Mouse (Mus musculus): ENCODE measurements at regions not wholly inside any gene's neighbourhood (a gene's known extent, or its start where the extent isn't known, plus 50 kb on each side); places are given as distances from the start of the nearest gene placed in this dataset.

GRCm38 (mm10) chr3:9354756-9355155 lies 255.1 kb downstream of the Zfp704 start:
- Histone ChIP-seq H3K9me3 (ENCODE audit: control insufficient read depth) (no peaks in the 10 kb centered on the region), H3K27me3 (replicated peaks; ENCODE audit: control insufficient read depth, insufficient read depth, low read length) (no peaks in the 10 kb centered on the region), H3K4me2 (replicated peaks; ENCODE audit: low read depth) (no peak overlapping the region), H3K27ac (ENCODE audit: low read depth, low read length) (no peak overlapping the region), H3K4me1 (replicated peaks; ENCODE audit: control insufficient read depth, insufficient read depth, low read length) (0 out of 2 replicates have a peak, but pooled peaks cover 4% of the 10 kb centered on the region), H3K9ac (ENCODE audit: low read depth, low read length) (no peak overlapping the region), H3K36me3 (ENCODE audit: control insufficient read depth, insufficient read depth) (no peaks in the 10 kb centered on the region), H3K4me3 (ENCODE audit: low read depth, low read length) (no peak overlapping the region)
- ATAC-seq = no peak
- whole genome bisulfite sequencing = 71% methylated on average over 11 of the region's 11 CpGs
- TF ChIP-seq CTCF (IDR thresholded peaks at IDR 0.05; ENCODE audit: low read depth) = no peak

GRCm38 (mm10) chr3:9352251-9352650 lies 257.6 kb downstream of the Zfp704 start:
- Histone ChIP-seq H3K4me2 (replicated peaks; ENCODE audit: low read depth) (no peak overlapping the region), H3K36me3 (ENCODE audit: control insufficient read depth, insufficient read depth) (no peaks in the 10 kb centered on the region), H3K27me3 (replicated peaks; ENCODE audit: control insufficient read depth, insufficient read depth, low read length) (peaks cover 13% of the 10 kb centered on the region; the same call in 1 of the 2 replicates), H3K4me1 (replicated peaks; ENCODE audit: control insufficient read depth, insufficient read depth, low read length) (peaks cover 8% of the 10 kb centered on the region; the same call in 1 of the 2 replicates), H3K9ac (ENCODE audit: low read depth, low read length) (no peak overlapping the region), H3K4me3 (ENCODE audit: low read depth, low read length) (no peak overlapping the region), H3K9me3 (ENCODE audit: control insufficient read depth) (no peaks in the 10 kb centered on the region), H3K27ac (ENCODE audit: low read depth, low read length) (no peak overlapping the region)
- peak; percentile 91 for ATAC-seq
- 40% methylated on average over 6 of the region's 7 CpGs for WGBS
- no peak for TF ChIP-seq CTCF (IDR thresholded peaks at IDR 0.05; ENCODE audit: low read depth)

GRCm38 (mm10) chr3:9349822-9350221 lies 260.1 kb downstream of the Zfp704 start:
- H3K4me1 ChIP-seq (replicated peaks; ENCODE audit: control insufficient read depth, insufficient read depth, low read length) = peaks cover 8% of the 10 kb centered on the region; the same call in 1 of the 2 replicates
- H3K9ac ChIP-seq (ENCODE audit: low read depth, low read length) = no peak overlapping the region
- no peaks in the 10 kb centered on the region for H3K36me3 ChIP-seq (ENCODE audit: control insufficient read depth, insufficient read depth)
- ATAC-seq = no peak
- no peak for TF ChIP-seq CTCF (IDR thresholded peaks at IDR 0.05; ENCODE audit: low read depth)
- H3K27ac ChIP-seq (ENCODE audit: low read depth, low read length) = no peak overlapping the region
- peaks cover 22% of the 10 kb centered on the region; the same call in 1 of the 2 replicates for H3K27me3 ChIP-seq (replicated peaks; ENCODE audit: control insufficient read depth, insufficient read depth, low read length)
- 91% methylated on average over 4 of the region's 4 CpGs for WGBS
- H3K9me3 ChIP-seq (ENCODE audit: control insufficient read depth) = no peaks in the 10 kb centered on the region
- no peak overlapping the region for H3K4me3 ChIP-seq (ENCODE audit: low read depth, low read length)
- no peak overlapping the region for H3K4me2 ChIP-seq (replicated peaks; ENCODE audit: low read depth)

GRCm38 (mm10) chr3:9347446-9347860 lies 262.4 kb downstream of the Zfp704 start:
- Histone ChIP-seq H3K27ac (ENCODE audit: low read depth, low read length) (no peak overlapping the region), H3K9ac (ENCODE audit: low read depth, low read length) (no peak overlapping the region), H3K27me3 (replicated peaks; ENCODE audit: control insufficient read depth, insufficient read depth, low read length) (peaks cover 22% of the 10 kb centered on the region; the same call in 1 of the 2 replicates), H3K9me3 (ENCODE audit: control insufficient read depth) (no peaks in the 10 kb centered on the region), H3K4me2 (replicated peaks; ENCODE audit: low read depth) (peak overlapping the region; percentile 89), H3K36me3 (ENCODE audit: control insufficient read depth, insufficient read depth) (no peaks in the 10 kb centered on the region), H3K4me3 (ENCODE audit: low read depth, low read length) (peak overlapping the region; percentile 48), H3K4me1 (replicated peaks; ENCODE audit: control insufficient read depth, insufficient read depth, low read length) (peaks cover 8% of the 10 kb centered on the region; the same call in 1 of the 2 replicates)
- peak; percentile 53 for ATAC-seq
- 10% methylated on average over 15 of the region's 15 CpGs for WGBS
- TF ChIP-seq CTCF (IDR thresholded peaks at IDR 0.05; ENCODE audit: low read depth) = no peak

- WGBS = 2% methylated on average over 22 of the region's 27 CpGs
- Histone ChIP-seq H3K4me2 (replicated peaks; ENCODE audit: low read depth) (peak overlapping the region; percentile 89), H3K4me1 (replicated peaks; ENCODE audit: control insufficient read depth, insufficient read depth, low read length) (peaks cover 5% of the 10 kb centered on the region; the same call in 1 of the 2 replicates), H3K27me3 (replicated peaks; ENCODE audit: control insufficient read depth, insufficient read depth, low read length) (peaks cover 22% of the 10 kb centered on the region; the same call in 1 of the 2 replicates), H3K9ac (ENCODE audit: low read depth, low read length) (no peak overlapping the region), H3K27ac (ENCODE audit: low read depth, low read length) (no peak overlapping the region), H3K36me3 (ENCODE audit: control insufficient read depth, insufficient read depth) (no peaks in the 10 kb centered on the region), H3K9me3 (ENCODE audit: control insufficient read depth) (no peaks in the 10 kb centered on the region), H3K4me3 (ENCODE audit: low read depth, low read length) (peak overlapping the region; percentile 48)
- no peak for TF ChIP-seq CTCF (IDR thresholded peaks at IDR 0.05; ENCODE audit: low read depth)
- peak; percentile 41 for ATAC-seq
These were observed 262.9 kb downstream of the Zfp704 start for GRCm38 (mm10) chr3:9346857-9347445.

- 21% methylated on average over 13 of the region's 13 CpGs for WGBS
- Histone ChIP-seq H3K36me3 (ENCODE audit: control insufficient read depth, insufficient read depth) (no peaks in the 10 kb centered on the region), H3K4me3 (ENCODE audit: low read depth, low read length) (peak overlapping the region; percentile 48), H3K9me3 (ENCODE audit: control insufficient read depth) (no peaks in the 10 kb centered on the region), H3K9ac (ENCODE audit: low read depth, low read length) (no peak overlapping the region), H3K4me2 (replicated peaks; ENCODE audit: low read depth) (peak overlapping the region; percentile 89), H3K27ac (ENCODE audit: low read depth, low read length) (no peak overlapping the region), H3K4me1 (replicated peaks; ENCODE audit: control insufficient read depth, insufficient read depth, low read length) (peaks cover 5% of the 10 kb centered on the region; the same call in 1 of the 2 replicates), H3K27me3 (replicated peaks; ENCODE audit: control insufficient read depth, insufficient read depth, low read length) (peaks cover 22% of the 10 kb centered on the region; the same call in 1 of the 2 replicates)
- TF ChIP-seq CTCF (IDR thresholded peaks at IDR 0.05; ENCODE audit: low read depth) = no peak
- ATAC-seq = no peak
These were observed 263.5 kb downstream of the Zfp704 start for GRCm38 (mm10) chr3:9346356-9346755.

All from intestine, postnatal 0 days (tissue).